Comparison of ENCODE assay signal across 9 mouse cellular contexts in the genomic region with DNA sequence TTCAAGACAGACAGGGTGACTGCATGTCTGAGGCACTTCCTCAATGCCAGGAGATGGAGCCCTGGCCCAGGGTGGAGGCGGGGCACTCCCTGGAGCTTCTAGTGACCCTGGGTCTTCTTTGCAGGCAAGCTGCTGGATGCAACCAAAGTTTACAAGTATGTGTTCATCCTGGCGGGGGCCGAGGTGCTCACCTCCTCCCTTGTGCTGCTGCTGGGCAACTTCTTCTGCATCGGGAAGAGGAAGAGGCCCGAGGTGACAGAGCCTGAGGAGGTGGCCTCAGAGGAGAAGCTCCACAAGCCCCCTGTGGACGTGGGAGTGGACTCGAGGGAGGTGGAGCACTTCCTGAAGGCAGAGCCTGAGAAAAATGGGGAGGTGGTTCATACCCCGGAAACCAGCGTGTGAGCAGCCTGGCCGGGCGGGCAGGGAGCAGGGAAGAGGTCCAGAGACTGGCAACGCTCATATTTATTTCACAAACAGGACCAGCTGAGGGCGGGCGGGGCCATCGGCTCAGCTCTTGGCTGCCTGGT. TPM values are rescaled to one million over a fixed set of nuclear protein-coding genes. Genes with fewer than 3 reads are reported as not detected.
DNase-seq lines count a peak whose midpoint lies in the region; ATAC-seq and TF ChIP-seq lines count a peak whose summit lies in the region.
"Had no signal": no experiment of that assay in that cellular context is flagged by ENCODE, and none has a peak within 500 bp of the region (broad histone marks: within the 10 kb centered on the region; RNA-seq: fewer than 3 reads in every experiment).

No protein-coding gene starts in this region.

- 0 out of 2 replicates have a peak, but pooled peaks cover 4% of the 10 kb centered on the region for H3K4me1 ChIP-seq in spleen, adult 2 months (ENCODE audit: control insufficient read depth, insufficient read depth, insufficient read length)
- no peaks in the 10 kb centered on the region for H3K4me1 ChIP-seq in lung, embryonic 14.5 days (ENCODE audit: insufficient read depth)
- H3K4me1 ChIP-seq: hindbrain, embryonic 13.5 days had no signal

- no peak for TF ChIP-seq CTCF in spleen, adult 2 months (IDR thresholded peaks at IDR 0.05; ENCODE audit: extremely low read depth, insufficient read depth, insufficient read length, insufficient replicate concordance)
- no peak for TF ChIP-seq CTCF in lung, embryonic 14.5 days (IDR thresholded peaks at IDR 0.05; ENCODE audit: low read depth)

- ATAC-seq in lung, embryonic 14.5 days (ENCODE audit: insufficient read depth), result no peak
- ATAC-seq in CD4-positive, CD25-positive, alpha-beta regulatory T cell, adult 4 months, result no peak

- no peak for TF ChIP-seq POLR2A in spleen, adult 2 months (IDR thresholded peaks at IDR 0.05; ENCODE audit: low read depth, low read length)

- H3K27ac ChIP-seq in spleen, adult 2 months (ENCODE audit: insufficient read depth, low read length), result 0 out of 2 replicates have a peak overlapping the region, but pooled peaks have one; percentile 19
- H3K27ac ChIP-seq in lung, embryonic 14.5 days (ENCODE audit: low read depth), result peak overlapping the region; percentile 45; the same call in 1 of the 2 replicates

- DNase-seq in heart, adult 18-20 months, result peak; percentile 39 to 49
- DNase-seq in heart, postnatal 4 days, result no peak
- no peak for DNase-seq in spleen, adult 2 months (ENCODE audit: low read depth in 1 of 2, low spot score in 2 of 2)
- DNase-seq in spleen, adult 12 weeks (ENCODE audit: low spot score), result no peak
- no peak for DNase-seq in lung, embryonic 14.5 days
- no peak for DNase-seq in testis, postnatal 10 days (ENCODE audit: low spot score)
- DNase-seq in kidney, adult 18-20 months, result no peak

- H3K4me2 ChIP-seq in lung, embryonic 14.5 days, result no peak overlapping the region
- H3K4me2 ChIP-seq: hindbrain, embryonic 13.5 days had no signal

- no peaks in the 10 kb centered on the region for H3K9me3 ChIP-seq in lung, embryonic 14.5 days (ENCODE audit: low read depth, low read length)
- H3K9me3 ChIP-seq: hindbrain, embryonic 13.5 days had no signal

- no peak overlapping the region for H3K4me3 ChIP-seq in spleen, adult 2 months (ENCODE audit: extremely low read depth, insufficient read depth, insufficient read length)
- no peak overlapping the region for H3K4me3 ChIP-seq in lung, embryonic 14.5 days (ENCODE audit: low read depth, low read length)
- H3K4me3 ChIP-seq: hindbrain, embryonic 13.5 days had no signal

- H3K36me3 ChIP-seq in spleen, adult 2 months (ENCODE audit: control insufficient read depth, insufficient read depth, low read length), result peaks cover 15% of the 10 kb centered on the region
- H3K36me3 ChIP-seq in lung, embryonic 14.5 days (ENCODE audit: insufficient read depth), result peaks cover 77% of the 10 kb centered on the region

- H3K9ac ChIP-seq in lung, embryonic 14.5 days, result no peak overlapping the region
- H3K9ac ChIP-seq: hindbrain, embryonic 13.5 days had no signal

- WGBS in spleen, adult 2 months, result 50% methylated on average over 15 of the region's 15 CpGs
- whole genome bisulfite sequencing in lung, embryonic 14.5 days, result 60% methylated on average over 15 of the region's 15 CpGs

- no peaks in the 10 kb centered on the region for H3K27me3 ChIP-seq in spleen, adult 2 months (ENCODE audit: control insufficient read depth, insufficient read depth, low read length)
- no peaks in the 10 kb centered on the region for H3K27me3 ChIP-seq in lung, embryonic 14.5 days (ENCODE audit: insufficient read depth, low read length)
- H3K27me3 ChIP-seq: hindbrain, embryonic 13.5 days had no signal

RNA-seq across cellular contexts. Expression of a gene that starts 9.5 kb away (rescaled TPM):
- total RNA-seq in heart, adult 18-20 months (2021), result under 1 TPM; 0.77 to 0.87 TPM
- total RNA-seq in heart, postnatal 4 days (2021), result 10 to 100 TPM; 13.3 to 22.8 TPM
- 16.1 and 23.1 TPM in 2 replicates for polyA plus RNA-seq in spleen, adult 2 months (2012; rRNA removed)
- polyA plus RNA-seq in lung, embryonic 14.5 days (2014; fragmentation: Nextera tagmentation; extraction: Ambion mirVana), result 37.7 and 39.3 TPM in 2 replicates
- 1 to 10 TPM; 3.5 to 5.3 TPM for polyA plus RNA-seq in CD4-positive, CD25-positive, alpha-beta regulatory T cell, adult 4 months (2017; shearing (Covaris generic))

RNA-seq across cellular contexts. Expression of a gene that starts 25.1 kb away (rescaled TPM):
- under 1 TPM; 0.65 to 0.77 TPM for total RNA-seq in heart, adult 18-20 months (2021)
- 1 to 10 TPM; 2.1 to 2.4 TPM for total RNA-seq in heart, postnatal 4 days (2021)
- polyA plus RNA-seq in spleen, adult 2 months (2012; rRNA removed), result 0.47 and 0.78 TPM in 2 replicates
- 6.3 and 7.2 TPM in 2 replicates for polyA plus RNA-seq in lung, embryonic 14.5 days (2014; fragmentation: Nextera tagmentation; extraction: Ambion mirVana)
- 1 to 10 TPM in 1 of 2 experiments, under 1 TPM in 1; 0.12 to 1.1 TPM for polyA plus RNA-seq in CD4-positive, CD25-positive, alpha-beta regulatory T cell, adult 4 months (2017; shearing (Covaris generic))

RNA-seq across cellular contexts. Expression of a gene that starts 33.3 kb away (rescaled TPM):
- 10 to 100 TPM; 49.2 to 55.1 TPM for total RNA-seq in heart, adult 18-20 months (2021)
- 10 to 100 TPM; 84.4 to 91.9 TPM for total RNA-seq in heart, postnatal 4 days (2021)
- polyA plus RNA-seq in spleen, adult 2 months (2012; rRNA removed), result 48.6 and 49.2 TPM in 2 replicates
- polyA plus RNA-seq in lung, embryonic 14.5 days (2014; fragmentation: Nextera tagmentation; extraction: Ambion mirVana), result 82.5 and 89.8 TPM in 2 replicates
- polyA plus RNA-seq in CD4-positive, CD25-positive, alpha-beta regulatory T cell, adult 4 months (2017; shearing (Covaris generic)), result 10 to 100 TPM; 50.4 to 78.2 TPM

Comparison
In these comparisons a context has a peak if more than half of its experiments do, and no peak if none do; other contexts are left out.
1. DNase-seq: peak in heart, adult 18-20 months (2 of 2); none in heart, postnatal 4 days (single experiment), spleen, adult 2 months (0 of 2), spleen, adult 12 weeks (single experiment), lung, embryonic 14.5 days (single experiment), testis, postnatal 10 days (single experiment) and kidney, adult 18-20 months (single experiment).